Mouse (Mus musculus): ENCODE results near the gene Omp. TPM values are rescaled to one million over a fixed set of nuclear protein-coding genes. Genes with fewer than 3 reads are reported as not detected.

Gene Omp
- total and polyA plus RNA-seq, 2 experiments from 2014 or later = 0.47 to 0.49 TPM

- peak; percentile 55 for TF ChIP-seq CTCF (IDR thresholded peaks at IDR 0.05; ENCODE audit: low read depth)
- H3K9me3 ChIP-seq (ENCODE audit: low read length) = no peaks in the 10 kb centered on the region
- 43% methylated on average over 5 of the region's 5 CpGs for WGBS
- H3K4me1 ChIP-seq (ENCODE audit: insufficient read depth, low read length) = no peaks in the 10 kb centered on the region
- no peaks in the 10 kb centered on the region for H3K27me3 ChIP-seq (ENCODE audit: insufficient read depth, low read length)
- H3K27ac ChIP-seq = no peak overlapping the region
- H3K4me2 ChIP-seq (ENCODE audit: low read depth, low read length) = no peak overlapping the region
- peaks cover 8% of the 10 kb centered on the region; the same call in 1 of the 2 replicates for H3K36me3 ChIP-seq (ENCODE audit: insufficient read depth, low read length)
- no peak overlapping the region for H3K9ac ChIP-seq (replicated peaks; ENCODE audit: low read length)
- ATAC-seq (no peak), DNase-seq (ENCODE audit: low spot score) (peak; percentile 39)
- no peak overlapping the region for H3K4me3 ChIP-seq (ENCODE audit: low read length)
These were observed 19.8 kb downstream of the Omp start for GRCm38 (mm10) chr7:98125473-98125872.

- H3K4me1 ChIP-seq (ENCODE audit: insufficient read depth, low read length) = no peaks in the 10 kb centered on the region
- no peaks in the 10 kb centered on the region for H3K27me3 ChIP-seq (ENCODE audit: insufficient read depth, low read length)
- H3K27ac ChIP-seq = no peak overlapping the region
- H3K36me3 ChIP-seq (ENCODE audit: insufficient read depth, low read length) = peaks cover 3% of the 10 kb centered on the region; the same call in 1 of the 2 replicates
- ATAC-seq = no peak
- H3K4me3 ChIP-seq (ENCODE audit: low read length) = no peak overlapping the region
- no peak for TF ChIP-seq CTCF (IDR thresholded peaks at IDR 0.05; ENCODE audit: low read depth)
- 69% methylated on average over 5 of the region's 5 CpGs for WGBS
- H3K4me2 ChIP-seq (ENCODE audit: low read depth, low read length) = no peak overlapping the region
- no peak overlapping the region for H3K9ac ChIP-seq (replicated peaks; ENCODE audit: low read length)
- H3K9me3 ChIP-seq (ENCODE audit: low read length) = no peaks in the 10 kb centered on the region
- DNase-seq (ENCODE audit: low spot score) = no peak
These were observed 20.6 kb downstream of the Omp start for GRCm38 (mm10) chr7:98124701-98125100.

GRCm38 (mm10) chr7:98121673-98122072 lies 23.6 kb downstream of the Omp start:
- Histone ChIP-seq H3K4me1 (ENCODE audit: insufficient read depth, low read length) (no peaks in the 10 kb centered on the region), H3K27ac (no peak overlapping the region), H3K4me2 (ENCODE audit: low read depth, low read length) (no peak overlapping the region), H3K9ac (replicated peaks; ENCODE audit: low read length) (no peak overlapping the region), H3K36me3 (ENCODE audit: insufficient read depth, low read length) (no peaks in the 10 kb centered on the region), H3K4me3 (ENCODE audit: low read length) (no peak overlapping the region), H3K27me3 (ENCODE audit: insufficient read depth, low read length) (no peaks in the 10 kb centered on the region), H3K9me3 (ENCODE audit: low read length) (no peaks in the 10 kb centered on the region)
- no peak for TF ChIP-seq CTCF (IDR thresholded peaks at IDR 0.05; ENCODE audit: low read depth)
- DNase-seq (ENCODE audit: low spot score) (no peak), ATAC-seq (no peak)
- 70% methylated on average over 8 of the region's 8 CpGs for WGBS

- WGBS = 83% methylated on average over 3 of the region's 3 CpGs
- no peak for DNase-seq (ENCODE audit: low spot score)
- Histone ChIP-seq H3K27ac (no peak overlapping the region), H3K9me3 (ENCODE audit: low read length) (no peaks in the 10 kb centered on the region), H3K4me3 (ENCODE audit: low read length) (no peak overlapping the region), H3K4me1 (ENCODE audit: insufficient read depth, low read length) (no peaks in the 10 kb centered on the region), H3K4me2 (ENCODE audit: low read depth, low read length) (no peak overlapping the region), H3K9ac (replicated peaks; ENCODE audit: low read length) (no peak overlapping the region), H3K36me3 (ENCODE audit: insufficient read depth, low read length) (no peaks in the 10 kb centered on the region), H3K27me3 (ENCODE audit: insufficient read depth, low read length) (no peaks in the 10 kb centered on the region)
- ATAC-seq = no peak
- no peak for TF ChIP-seq CTCF (IDR thresholded peaks at IDR 0.05; ENCODE audit: low read depth)
These were observed 24.1 kb downstream of the Omp start for GRCm38 (mm10) chr7:98121241-98121640.

GRCm38 (mm10) chr7:98120325-98120724 lies 25.0 kb downstream of the Omp start:
- peak; percentile 78 for ATAC-seq
- 9% methylated on average over 7 of the region's 7 CpGs for WGBS
- H3K4me3 ChIP-seq (ENCODE audit: low read length) = no peak overlapping the region

GRCm38 (mm10) chr7:98119961-98120232 lies 25.4 kb downstream of the Omp start:
- Histone ChIP-seq H3K9ac (replicated peaks; ENCODE audit: low read length) (no peak overlapping the region), H3K27me3 (ENCODE audit: insufficient read depth, low read length) (no peaks in the 10 kb centered on the region), H3K4me3 (ENCODE audit: low read length) (no peak overlapping the region), H3K4me1 (ENCODE audit: insufficient read depth, low read length) (no peaks in the 10 kb centered on the region), H3K36me3 (ENCODE audit: insufficient read depth, low read length) (no peaks in the 10 kb centered on the region), H3K27ac (no peak overlapping the region), H3K9me3 (ENCODE audit: low read length) (no peaks in the 10 kb centered on the region), H3K4me2 (ENCODE audit: low read depth, low read length) (peak overlapping the region; percentile 41; the same call in 1 of the 2 replicates)
- ATAC-seq (no peak), DNase-seq (ENCODE audit: low spot score) (no peak)
- 80% methylated on average over 2 of the region's 2 CpGs for WGBS
- no peak for TF ChIP-seq CTCF (IDR thresholded peaks at IDR 0.05; ENCODE audit: low read depth)

More at GRCm38 (mm10) chr7:98120325-98120724, 25.0 kb downstream of the Omp start:
- H3K27ac ChIP-seq = no peak overlapping the region
- no peaks in the 10 kb centered on the region for H3K4me1 ChIP-seq (ENCODE audit: insufficient read depth, low read length)
- no peaks in the 10 kb centered on the region for H3K27me3 ChIP-seq (ENCODE audit: insufficient read depth, low read length)
- H3K36me3 ChIP-seq (ENCODE audit: insufficient read depth, low read length) = no peaks in the 10 kb centered on the region
- DNase-seq (ENCODE audit: low spot score) = peak; percentile 82
- TF ChIP-seq CTCF (IDR thresholded peaks at IDR 0.05; ENCODE audit: low read depth) = peak; percentile 84
- H3K9me3 ChIP-seq (ENCODE audit: low read length) = no peaks in the 10 kb centered on the region
- H3K4me2 ChIP-seq (ENCODE audit: low read depth, low read length) = peak overlapping the region; percentile 41
- no peak overlapping the region for H3K9ac ChIP-seq (replicated peaks; ENCODE audit: low read length)

- 0 out of 2 replicates have a peak, but pooled peaks have one; percentile 2 for TF ChIP-seq CTCF (IDR thresholded peaks at IDR 0.05; ENCODE audit: low read depth)
- ATAC-seq (no peak), DNase-seq (ENCODE audit: low spot score) (no peak)
- Histone ChIP-seq H3K9ac (replicated peaks; ENCODE audit: low read length) (no peak within 1 kb of the TSS), H3K36me3 (ENCODE audit: insufficient read depth, low read length) (no peaks in the 10 kb centered on the region), H3K27ac (no peak within 1 kb of the TSS), H3K27me3 (ENCODE audit: insufficient read depth, low read length) (no peaks in the 10 kb centered on the region), H3K4me1 (ENCODE audit: insufficient read depth, low read length) (no peaks in the 10 kb centered on the region), H3K4me2 (ENCODE audit: low read depth, low read length) (peak within 1 kb of the TSS; percentile 41), H3K4me3 (ENCODE audit: low read length) (no peak within 1 kb of the TSS), H3K9me3 (ENCODE audit: low read length) (no peaks in the 10 kb centered on the region)
- WGBS = 38% methylated on average over 9 of the region's 9 CpGs
These were observed 25.9 kb downstream of the Omp start, which contains the start of gene Myo7a for GRCm38 (mm10) chr7:98119179-98119960. Myo7a (minus strand) TSS chr7:98119524.
